Mouse (Mus musculus): ENCODE measurements around the gene Fam189b.
"Not testable (repeated sequence)": the region's sequence is repeated elsewhere in the genome, so short reads cannot be mapped to it uniquely, and the experiment has no call there.

- not testable (repeated sequence) for TF ChIP-seq ZC3H11A (IDR thresholded peaks at IDR 0.05; ENCODE audit: borderline replicate concordance, low read depth, low read length); MAFK (IDR thresholded peaks at IDR 0.05; ENCODE audit: insufficient read depth, low read depth, low read length)
Measured at GRCm38 (mm10) chr3:89216407-89216806, 33.5 kb downstream of the Fam189b start.

Measured in ES-E14 (cell line).